Mouse (Mus musculus) neural tube, embryonic 14.5 days (tissue): ENCODE results near the gene Olfr199. TPM values are rescaled to one million over a fixed set of nuclear protein-coding genes. Genes with fewer than 3 reads are reported as not detected.
"Not testable (repeated sequence)": the region's sequence is repeated elsewhere in the genome, so short reads cannot be mapped to it uniquely, and the experiment has no call there.

Experiments used
- ATAC-seq: fragments of 200-750 bp; cut with Nextera tagmentation; 2 replicates; pipeline ENCODE4 v1.8.0; 2017; ENCODE audit warnings: low read depth, mild to moderate bottlenecking, moderate TSS enrichment, moderate library complexity
- H3K27ac ChIP-seq: fragments of 300-500 bp; sonication (generic); 2 replicates; pipeline ENCODE4 v1.5.1; 2014; ENCODE audit warnings: low read depth, mild to moderate bottlenecking, control low read depth, low read length, moderate library complexity, mixed read lengths
- H3K27me3 ChIP-seq: fragments of 300-500 bp; sonication (generic); 2 replicates; pipeline ENCODE4 v1.6.1; 2014; ENCODE audit warnings: low read length; ENCODE audit not compliant: control insufficient read depth, insufficient read depth
- H3K36me3 ChIP-seq: fragments of 300-500 bp; sonication (generic); 2 replicates; pipeline ENCODE4 v1.6.1; 2014; ENCODE audit warnings: low read length, mixed read lengths; ENCODE audit not compliant: control insufficient read depth, insufficient read depth
- H3K4me1 ChIP-seq: fragments of 300-500 bp; sonication (generic); 2 replicates; pipeline ENCODE4 v1.6.1; 2014; ENCODE audit warnings: low read length; ENCODE audit not compliant: control insufficient read depth, insufficient read depth
- H3K4me2 ChIP-seq: fragments of 300-500 bp; sonication (generic); 2 replicates; pipeline ENCODE4 v1.6.1; 2014; ENCODE audit warnings: mild to moderate bottlenecking, low read depth, low read length, control low read depth
- H3K4me3 ChIP-seq: fragments of 300-500 bp; sonication (generic); 2 replicates; pipeline ENCODE4 v1.5.1; 2014; ENCODE audit warnings: low read depth, low read length, control low read depth, mixed read lengths
- H3K9ac ChIP-seq: fragments of 300-500 bp; sonication (generic); replicated peaks from 2 replicates; pipeline ENCODE4 v1.6.1; 2014; ENCODE audit warnings: low read depth, mild to moderate bottlenecking, control low read depth, low read length, mixed read lengths
- H3K9me3 ChIP-seq: fragments of 300-500 bp; sonication (generic); 2 replicates; pipeline ENCODE4 v1.6.1; 2016; ENCODE audit warnings: low read length; ENCODE audit not compliant: control insufficient read depth
- WGBS: fragments of 180-500 bp; shearing (Covaris S2); extraction: QIAGEN DNeasy Blood & Tissue Kit; methylation state at CpG from one replicate; pipeline ENCODE4 v1.1.7; 2014; 5-methylcytosine and 5-hydroxymethylcytosine counted together
- polyA plus RNA-seq: library from polyadenylated mRNA; unstranded; fragments of >200 nt; fragmentation: Nextera tagmentation; extraction: Ambion mirVana; gene quantifications from 2 replicates; pipeline ENCODE4 v1.2.1, GENCODE M21; 2014

Olfr199 gene
- polyA plus RNA-seq = not detected in 2 replicates

GRCm38 (mm10) chr16:59219667-59220066 lies at the start of gene Olfr199:
Gene Olfr199, minus strand, starts transcription at chr16:59219767.
- H3K27me3 ChIP-seq, H3K27ac ChIP-seq, H3K9me3 ChIP-seq, H3K9ac ChIP-seq, H3K4me1 ChIP-seq, ATAC-seq, H3K4me2 ChIP-seq, H3K4me3 ChIP-seq, H3K36me3 ChIP-seq: not testable (repeated sequence)
- 90% methylated on average over 1 of the region's 1 CpGs for WGBS

- H3K9me3 ChIP-seq, H3K4me2 ChIP-seq, H3K27me3 ChIP-seq, ATAC-seq, H3K9ac ChIP-seq, H3K4me3 ChIP-seq, H3K27ac ChIP-seq, H3K4me1 ChIP-seq, H3K36me3 ChIP-seq: not testable (repeated sequence)
- WGBS = 84% methylated on average over 4 of the region's 4 CpGs
These were observed 49.5 kb upstream of the Olfr199 start for GRCm38 (mm10) chr16:59269097-59269496.

- no peaks in the 10 kb centered on the region for H3K4me1 ChIP-seq
- H3K27me3 ChIP-seq = no peaks in the 10 kb centered on the region
- H3K4me3 ChIP-seq = no peak overlapping the region
- H3K36me3 ChIP-seq = no peaks in the 10 kb centered on the region
- H3K9me3 ChIP-seq = no peaks in the 10 kb centered on the region
- H3K9ac ChIP-seq = no peak overlapping the region
- no peak overlapping the region for H3K27ac ChIP-seq
- WGBS = 91% methylated on average over 17 of the region's 17 CpGs
- H3K4me2 ChIP-seq = no peak overlapping the region
- ATAC-seq = no peak
These were observed 30.1 kb upstream of the Olfr199 start for GRCm38 (mm10) chr16:59249684-59250083.

- H3K4me1 ChIP-seq, ATAC-seq, H3K4me3 ChIP-seq, H3K4me2 ChIP-seq, H3K27ac ChIP-seq, H3K9ac ChIP-seq, H3K9me3 ChIP-seq, H3K36me3 ChIP-seq, H3K27me3 ChIP-seq: not testable (repeated sequence)
- WGBS = 83% methylated on average over 3 of the region's 3 CpGs
These were observed 1.7 kb downstream of the Olfr199 start for GRCm38 (mm10) chr16:59217861-59218260.

GRCm38 (mm10) chr16:59203433-59203832 lies 16.1 kb downstream of the Olfr199 start, which contains the start of gene Olfr198:
Gene Olfr198, minus strand, starts transcription at chr16:59203533.
- H3K4me1 ChIP-seq, ATAC-seq, H3K9me3 ChIP-seq, H3K27me3 ChIP-seq, H3K4me2 ChIP-seq, H3K9ac ChIP-seq, H3K36me3 ChIP-seq, H3K4me3 ChIP-seq, H3K27ac ChIP-seq: not testable (repeated sequence)
- WGBS = 59% methylated on average over 1 of the region's 1 CpGs

GRCm38 (mm10) chr16:59170354-59170753 lies 49.2 kb downstream of the Olfr199 start, which contains the start of gene Olfr196:
Gene Olfr196, minus strand, starts transcription at chr16:59170454.
- no peak within 1 kb of the TSS for H3K27ac ChIP-seq
- no peaks in the 10 kb centered on the region for H3K9me3 ChIP-seq
- ATAC-seq = no peak
- H3K4me1 ChIP-seq = no peaks in the 10 kb centered on the region
- WGBS = 85% methylated on average over 3 of the region's 3 CpGs
- no peaks in the 10 kb centered on the region for H3K27me3 ChIP-seq
- H3K4me2 ChIP-seq = no peak within 1 kb of the TSS
- H3K4me3 ChIP-seq = no peak within 1 kb of the TSS
- no peak within 1 kb of the TSS for H3K9ac ChIP-seq
- H3K36me3 ChIP-seq = no peaks in the 10 kb centered on the region

Other genes starting within 250 kb of the Olfr199 start
- gene Olfr183, start 224.4 kb downstream of the Olfr199 start, polyA plus RNA-seq = not detected in 2 replicates
- not detected in 2 replicates for gene Olfr186, start 189.5 kb downstream of the Olfr199 start, polyA plus RNA-seq
- gene Olfr187, start 180.0 kb downstream of the Olfr199 start, polyA plus RNA-seq = not detected in 2 replicates
- not detected in 2 replicates for gene Olfr190, start 141.8 kb downstream of the Olfr199 start, polyA plus RNA-seq
- gene Olfr191, start 129.9 kb downstream of the Olfr199 start, polyA plus RNA-seq = not detected in 2 replicates
- gene Olfr193, start 107.9 kb downstream of the Olfr199 start, polyA plus RNA-seq = not detected in 2 replicates
- not detected in 2 replicates for gene Olfr194, start 98.7 kb downstream of the Olfr199 start, polyA plus RNA-seq
- gene Olfr195, start 72.7 kb downstream of the Olfr199 start, polyA plus RNA-seq = not detected in 2 replicates
- gene Olfr196, start 49.3 kb downstream of the Olfr199 start, polyA plus RNA-seq = not detected in 2 replicates
- not detected in 2 replicates for gene Olfr198, start 16.2 kb downstream of the Olfr199 start, polyA plus RNA-seq
- not detected in 2 replicates for gene Olfr201, start 52.9 kb upstream of the Olfr199 start, polyA plus RNA-seq
- not detected in 2 replicates for gene Olfr202, start 67.0 kb upstream of the Olfr199 start, polyA plus RNA-seq
- not detected in 2 replicates for gene Olfr203, start 79.1 kb upstream of the Olfr199 start, polyA plus RNA-seq
- gene Olfr204, start 98.5 kb upstream of the Olfr199 start, polyA plus RNA-seq = not detected in 2 replicates
- gene Olfr205, start 111.4 kb upstream of the Olfr199 start, polyA plus RNA-seq = not detected in 2 replicates
- not detected in 2 replicates for gene Olfr206, start 129.5 kb upstream of the Olfr199 start, polyA plus RNA-seq
- not detected in 2 replicates for gene Olfr209, start 144.2 kb upstream of the Olfr199 start, polyA plus RNA-seq
- 0.04 TPM in 1 of 2 replicates, not detected in the other for gene Gabrr3, start 187.6 kb upstream of the Olfr199 start, polyA plus RNA-seq